Mouse (Mus musculus): ENCODE data around the gene Grik3. TPM values are rescaled to one million over a fixed set of nuclear protein-coding genes. Genes with fewer than 3 reads are reported as not detected.

Gene Grik3
- total and polyA plus RNA-seq, 3 experiments: not detected

DNA sequence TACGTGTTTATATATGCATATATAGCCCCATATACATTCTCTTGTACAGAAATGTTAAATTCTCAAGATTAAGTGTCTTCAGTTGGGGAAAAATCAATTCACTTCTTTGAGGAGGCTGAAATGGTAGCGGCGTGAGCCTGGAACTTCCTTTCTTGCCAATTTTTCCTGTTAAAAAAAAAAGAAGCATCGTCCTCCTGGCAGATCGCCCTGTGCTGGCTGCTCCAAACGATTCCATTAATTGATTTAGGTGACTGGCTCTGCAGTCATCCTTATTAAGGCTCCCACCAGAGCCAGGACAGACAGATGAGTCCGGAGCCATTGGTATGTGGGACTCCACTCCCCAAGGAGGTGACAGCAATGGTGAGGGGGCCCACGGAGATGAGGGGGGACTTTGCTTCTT lies 209.8 kb downstream of the Grik3 start:
- no peaks in the 10 kb centered on the region for H3K36me3 ChIP-seq (replicated peaks in 1 of 2; ENCODE audit: control insufficient read depth in 1 of 2, insufficient read depth in 1 of 2, low read length in 1 of 2)
- H3K79me2 ChIP-seq (replicated peaks; ENCODE audit: control insufficient read depth, extremely low read depth, insufficient read depth, poor library complexity, severe bottlenecking): no peaks in the 10 kb centered on the region
- no peak overlapping the region for H3K4me3 ChIP-seq (replicated peaks in 1 of 3; ENCODE audit: low read depth in 2 of 3, low read length in 2 of 3, poor library complexity in 1 of 3)
- dilution Hi-C loops (cut with MboI; ENCODE audit: extremely low pct_ligation_motif_present, extremely low pct_unique_long_range_greater_than_20kb, low sequenced_read_pairs): no loop called here
- no peak for DNase-seq (ENCODE audit: extremely low read depth)
- in situ Hi-C loops (cut with MboI; ENCODE audit: low pct_ligation_motif_present, low pct_unique_long_range_greater_than_20kb, low sequenced_read_pairs): no loop called here
- no peak overlapping the region for H3K27ac ChIP-seq (ENCODE audit: insufficient read depth, low read depth)
- no peaks in the 10 kb centered on the region for H3K4me1 ChIP-seq (ENCODE audit: control insufficient read depth in 1 of 2, insufficient read depth in 2 of 2)
- TF ChIP-seq MYC (IDR thresholded peaks at IDR 0.05; ENCODE audit: low read depth, low read length): no peak
- TF ChIP-seq ZNF384 (IDR thresholded peaks at IDR 0.05; ENCODE audit: low read depth, low read length): no peak
- TF ChIP-seq ZC3H11A (IDR thresholded peaks at IDR 0.05; ENCODE audit: low read depth, low read length): no peak
- TF ChIP-seq ETS1 (conservative IDR thresholded peaks at IDR 0.05; ENCODE audit: low read depth, low read length): no peak
- no peak for TF ChIP-seq ELF1 (IDR thresholded peaks at IDR 0.05; ENCODE audit: low read depth, low read length)
- no peak for TF ChIP-seq KAT2A (IDR thresholded peaks at IDR 0.05; ENCODE audit: insufficient replicate concordance, low read length)
- no peak for TF ChIP-seq MAFK (IDR thresholded peaks at IDR 0.05; ENCODE audit: insufficient replicate concordance, low read length)
- no peak for TF ChIP-seq CHD1 (IDR thresholded peaks at IDR 0.05; ENCODE audit: low read depth, low read length)
- no peak for TF ChIP-seq UBTF (IDR thresholded peaks at IDR 0.05; ENCODE audit: low read depth, low read length)
- peaks cover 95% of the 10 kb centered on the region for H3K27me3 ChIP-seq (replicated peaks)
- no peak overlapping the region for H3K4me2 ChIP-seq (ENCODE audit: insufficient read depth, low read depth, poor library complexity, severe bottlenecking)
- H3K9ac ChIP-seq (ENCODE audit: insufficient read depth, low read depth): no peak overlapping the region
- no peaks in the 10 kb centered on the region for H3K9me3 ChIP-seq (replicated peaks; ENCODE audit: low read length)

DNA sequence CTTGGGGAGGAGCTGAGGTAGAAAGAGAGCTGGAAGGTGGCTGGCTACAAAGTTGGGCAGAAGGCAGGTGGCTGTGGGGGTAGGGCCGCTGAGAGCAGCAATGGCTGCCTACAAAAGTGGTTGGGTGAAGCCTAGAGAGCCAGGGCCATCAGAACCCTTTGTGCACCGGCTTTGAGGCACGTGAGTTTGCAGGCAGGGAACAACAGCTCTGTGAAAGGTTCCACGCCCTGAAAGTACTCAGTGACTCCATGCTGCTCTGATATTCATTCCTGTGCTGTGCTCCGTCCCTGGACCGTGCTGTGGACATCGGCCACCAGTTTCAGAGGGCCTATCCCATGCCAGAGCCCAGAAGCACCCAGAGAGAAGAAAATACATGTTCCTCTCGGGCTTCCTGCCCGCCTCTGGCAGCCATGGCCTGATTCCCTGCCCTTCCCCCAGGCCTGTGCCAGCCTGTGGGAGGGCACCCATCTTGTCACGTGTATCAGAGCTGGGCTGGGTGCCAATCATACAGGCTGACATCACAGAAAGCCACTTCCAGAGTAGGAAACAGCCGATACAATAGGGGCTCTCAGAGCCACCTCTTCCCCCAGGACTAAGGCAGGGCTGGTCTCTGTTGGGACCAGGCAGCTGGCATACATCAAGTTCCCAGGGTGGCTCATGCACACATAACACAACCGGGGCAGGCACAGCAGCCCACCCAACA lies 212.3 kb downstream of the Grik3 start:
- dilution Hi-C loops (cut with MboI; ENCODE audit: extremely low pct_ligation_motif_present, extremely low pct_unique_long_range_greater_than_20kb, low sequenced_read_pairs): no loop called here
- H3K4me3 ChIP-seq (replicated peaks in 1 of 3; ENCODE audit: low read depth in 2 of 3, low read length in 2 of 3, poor library complexity in 1 of 3): no peak overlapping the region
- TF ChIP-seq JUND (conservative IDR thresholded peaks at IDR 0.05; ENCODE audit: low read depth, low read length): no peak
- no peak for TF ChIP-seq ETS1 (conservative IDR thresholded peaks at IDR 0.05; ENCODE audit: low read depth, low read length)
- no peak for TF ChIP-seq SIN3A (IDR thresholded peaks at IDR 0.05; ENCODE audit: low read length)
- TF ChIP-seq HCFC1 (IDR thresholded peaks at IDR 0.05; ENCODE audit: low read depth, low read length): no peak
- no peak for TF ChIP-seq KAT2A (IDR thresholded peaks at IDR 0.05; ENCODE audit: insufficient replicate concordance, low read length)
- TF ChIP-seq UBTF (IDR thresholded peaks at IDR 0.05; ENCODE audit: low read depth, low read length): no peak
- TF ChIP-seq ZKSCAN1 (IDR thresholded peaks at IDR 0.05; ENCODE audit: borderline replicate concordance, low read depth, low read length): no peak
- no peak for TF ChIP-seq NRF1 (IDR thresholded peaks at IDR 0.05; ENCODE audit: low read depth, low read length)
- TF ChIP-seq MYC (IDR thresholded peaks at IDR 0.05; ENCODE audit: low read depth, low read length): no peak
- no peak for TF ChIP-seq MEF2A (IDR thresholded peaks at IDR 0.05; ENCODE audit: borderline replicate concordance, low read depth, low read length)
- TF ChIP-seq CHD2 (IDR thresholded peaks at IDR 0.05; ENCODE audit: low read length): no peak
- H3K9me3 ChIP-seq (replicated peaks; ENCODE audit: low read length): no peaks in the 10 kb centered on the region
- no peak overlapping the region for H3K9ac ChIP-seq (ENCODE audit: insufficient read depth, low read depth)
- H3K4me2 ChIP-seq (ENCODE audit: insufficient read depth, low read depth, poor library complexity, severe bottlenecking): no peak overlapping the region
- no peaks in the 10 kb centered on the region for H3K79me2 ChIP-seq (replicated peaks; ENCODE audit: control insufficient read depth, extremely low read depth, insufficient read depth, poor library complexity, severe bottlenecking)
- no peak for DNase-seq (ENCODE audit: extremely low read depth)
- no peak overlapping the region for H3K27ac ChIP-seq (ENCODE audit: insufficient read depth, low read depth)
- peaks cover 96% of the 10 kb centered on the region for H3K27me3 ChIP-seq (replicated peaks)
- H3K4me1 ChIP-seq (ENCODE audit: control insufficient read depth in 1 of 2, insufficient read depth in 2 of 2): no peaks in the 10 kb centered on the region
- H3K36me3 ChIP-seq (replicated peaks in 1 of 2; ENCODE audit: control insufficient read depth in 1 of 2, insufficient read depth in 1 of 2, low read length in 1 of 2): no peaks in the 10 kb centered on the region
- in situ Hi-C loops (cut with MboI; ENCODE audit: low pct_ligation_motif_present, low pct_unique_long_range_greater_than_20kb, low sequenced_read_pairs): no loop called here

Data from CH12.LX (cell line).